Comparison of ENCODE assay signal across 9 mouse cellular contexts in genomic region chr9:71557737-71558136, GRCm38 (mm10). TPM values are rescaled to one million over a fixed set of nuclear protein-coding genes. Genes with fewer than 3 reads are reported as not detected.
DNase-seq lines count a peak whose midpoint lies in the region; ATAC-seq lines count a peak whose summit lies in the region.
"Had no signal": no experiment of that assay in that cellular context is flagged by ENCODE, and none has a peak within 500 bp of the region (broad histone marks: within the 10 kb centered on the region; RNA-seq: fewer than 3 reads in every experiment).

No protein-coding gene starts in this region.

- 13% methylated on average over 2 of the region's 2 CpGs for WGBS in forebrain, embryonic 16.5 days
- 82% methylated on average over 2 of the region's 2 CpGs for WGBS in forebrain, embryonic 10.5 days

- no peak overlapping the region for H3K9ac ChIP-seq in forebrain, embryonic 16.5 days (replicated peaks; ENCODE audit: low read depth, low read length)
- H3K9ac ChIP-seq: liver, embryonic 14.5 days had no signal

- H3K9me3 ChIP-seq in forebrain, embryonic 16.5 days (ENCODE audit: control insufficient read depth, low read length), result no peaks in the 10 kb centered on the region
- peaks cover 6% of the 10 kb centered on the region; the same call in 1 of the 2 replicates for H3K9me3 ChIP-seq in forebrain, embryonic 10.5 days

- H3K4me1 ChIP-seq in forebrain, embryonic 16.5 days (replicated peaks; ENCODE audit: control insufficient read depth, insufficient read depth, low read length), result peaks cover 6% of the 10 kb centered on the region
- no peaks in the 10 kb centered on the region for H3K4me1 ChIP-seq in forebrain, embryonic 10.5 days

- no peak overlapping the region for H3K4me2 ChIP-seq in forebrain, embryonic 16.5 days (ENCODE audit: low read length)

- no peak for DNase-seq in forebrain, embryonic 10.5 days (ENCODE audit: extremely low spot score, low spot score)
- peak; percentile 76 to 78 for DNase-seq in right cerebral cortex, postnatal 10 days (ENCODE audit: low spot score in 2 of 2)
- DNase-seq in right cerebral cortex, postnatal 25 days, result no peak
- peak; percentile 56 for DNase-seq in layer of hippocampus, adult 9-11 months
- DNase-seq in testis, postnatal 10 days (ENCODE audit: low spot score), result peak; percentile 83
- no peak for DNase-seq in embryo, embryonic 10 days (ENCODE audit: low spot score)
- DNase-seq in embryo, embryonic 11 days, result no peak

- no peak overlapping the region for H3K27ac ChIP-seq in forebrain, embryonic 16.5 days (ENCODE audit: low read length)
- H3K27ac ChIP-seq in forebrain, embryonic 10.5 days, result no peak overlapping the region
- H3K27ac ChIP-seq: liver, embryonic 14.5 days had no signal

- no peak overlapping the region for H3K4me3 ChIP-seq in forebrain, embryonic 16.5 days (replicated peaks; ENCODE audit: low read length)
- no peak overlapping the region for H3K4me3 ChIP-seq in forebrain, embryonic 10.5 days

- ATAC-seq in forebrain, embryonic 16.5 days, result peak; percentile 67

- H3K27me3 ChIP-seq in forebrain, embryonic 16.5 days (replicated peaks; ENCODE audit: control insufficient read depth, insufficient read depth, low read length), result no peaks in the 10 kb centered on the region
- H3K27me3 ChIP-seq in forebrain, embryonic 10.5 days (ENCODE audit: poor library complexity, severe bottlenecking), result no peaks in the 10 kb centered on the region

- no peaks in the 10 kb centered on the region for H3K36me3 ChIP-seq in forebrain, embryonic 16.5 days (ENCODE audit: control insufficient read depth, insufficient read depth)
- no peaks in the 10 kb centered on the region for H3K36me3 ChIP-seq in forebrain, embryonic 10.5 days (replicated peaks)

RNA-seq across cellular contexts. Expression of gene Myzap, which starts 34.4 kb away (rescaled TPM):
- 1.7 and 2.8 TPM in 2 replicates for polyA plus RNA-seq in forebrain, embryonic 16.5 days (2015; fragmentation: Nextera tagmentation; extraction: Ambion mirVana)
- 3.5 and 4.0 TPM in 2 replicates for polyA plus RNA-seq in forebrain, embryonic 10.5 days (2016; fragmentation: Nextera tagmentation; extraction: Ambion mirVana)

Comparison
In these comparisons a context has a peak if more than half of its experiments do, and no peak if none do; other contexts are left out.
1. DNase-seq: peak in right cerebral cortex, postnatal 10 days (2 of 2), layer of hippocampus, adult 9-11 months (single experiment) and testis, postnatal 10 days (single experiment); none in forebrain, embryonic 10.5 days (single experiment), right cerebral cortex, postnatal 25 days (single experiment), embryo, embryonic 10 days (single experiment) and embryo, embryonic 11 days (single experiment).